Mouse (Mus musculus) right cerebral cortex, postnatal 10 days (tissue): ENCODE data around the gene Eef1akmt2.
A peak's percentile ranks its signal among the peaks of the same experiment; 100 is the strongest.

Source experiments
- DNase-seq, 2 experiments: peaks; one replicate each; pipeline ENCODE4 v3.0.0; 2021; ENCODE audit warnings: low spot score in 2 of 2

The Eef1akmt2 gene

GRCm38 (mm10) chr7:132811716-132812618 is 40.5 kb downstream of the Eef1akmt2 start:
- DNase-seq = no peak

GRCm38 (mm10) chr7:132810879-132811278 is 41.6 kb downstream of the Eef1akmt2 start:
- DNase-seq = peak; percentile 89 to 93

DNA sequence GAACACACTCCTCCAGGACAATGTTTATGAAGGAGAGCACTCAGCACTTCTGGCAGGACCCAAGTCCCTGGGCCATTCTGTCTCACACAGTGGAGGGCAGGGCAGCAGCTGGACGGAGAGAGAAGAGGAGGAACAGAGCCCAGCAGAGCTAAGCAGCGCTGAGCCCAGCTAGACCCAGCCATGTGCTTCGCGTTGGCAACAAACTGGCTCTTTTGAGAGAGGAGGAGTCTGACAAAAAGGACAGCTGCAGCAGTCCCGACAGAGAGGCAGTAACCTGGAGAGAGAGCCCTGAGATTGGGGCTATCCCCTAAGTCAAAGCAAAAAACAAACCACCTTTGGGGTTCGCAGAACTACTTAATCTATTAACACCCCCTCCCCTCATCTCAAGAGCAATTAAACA is 42.1 kb downstream of the Eef1akmt2 start:
- DNase-seq = peak; percentile 69 to 80

- no peak for DNase-seq
Measured at GRCm38 (mm10) chr7:132809721-132810120, 42.8 kb downstream of the Eef1akmt2 start.

GRCm38 (mm10) chr7:132808841-132809682 is 43.4 kb downstream of the Eef1akmt2 start:
- DNase-seq = peak; percentile 51 to 53

DNA sequence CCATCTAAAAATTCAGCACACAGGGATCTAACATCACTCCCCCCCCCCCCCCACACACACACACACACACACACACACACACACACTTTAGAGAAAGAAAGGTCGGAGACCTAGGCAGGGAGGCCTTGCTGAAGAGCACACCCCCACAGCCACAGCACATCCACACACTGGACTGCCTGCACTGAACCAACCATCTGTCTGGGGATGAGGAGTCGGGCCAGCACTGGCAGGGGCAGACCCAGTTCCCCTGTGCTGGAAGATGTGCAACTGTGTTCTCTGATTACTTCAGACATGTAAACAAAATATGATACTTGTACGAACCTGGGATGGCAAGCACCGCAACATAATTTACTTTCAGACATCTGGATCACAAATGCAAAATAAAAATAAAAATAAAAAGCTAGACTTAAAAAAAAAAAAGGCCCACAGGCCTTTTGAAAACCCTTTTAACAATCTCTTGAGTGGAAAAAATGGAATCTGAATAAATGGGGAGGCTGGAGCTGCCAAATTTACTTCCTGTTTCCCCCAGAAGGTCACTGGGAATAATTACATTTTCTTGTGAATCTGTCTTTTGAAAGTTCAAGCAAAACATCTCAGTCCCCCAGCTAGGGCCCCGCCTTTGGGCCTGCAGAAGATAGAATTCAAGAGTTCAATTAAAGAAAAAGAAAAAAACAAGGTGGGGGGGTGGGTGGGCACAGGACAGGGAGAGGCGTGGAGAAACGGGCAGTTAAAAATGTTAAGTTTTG is 44.2 kb downstream of the Eef1akmt2 start:
- peak in 1 of 2 experiments; percentile 36 for DNase-seq

DNA sequence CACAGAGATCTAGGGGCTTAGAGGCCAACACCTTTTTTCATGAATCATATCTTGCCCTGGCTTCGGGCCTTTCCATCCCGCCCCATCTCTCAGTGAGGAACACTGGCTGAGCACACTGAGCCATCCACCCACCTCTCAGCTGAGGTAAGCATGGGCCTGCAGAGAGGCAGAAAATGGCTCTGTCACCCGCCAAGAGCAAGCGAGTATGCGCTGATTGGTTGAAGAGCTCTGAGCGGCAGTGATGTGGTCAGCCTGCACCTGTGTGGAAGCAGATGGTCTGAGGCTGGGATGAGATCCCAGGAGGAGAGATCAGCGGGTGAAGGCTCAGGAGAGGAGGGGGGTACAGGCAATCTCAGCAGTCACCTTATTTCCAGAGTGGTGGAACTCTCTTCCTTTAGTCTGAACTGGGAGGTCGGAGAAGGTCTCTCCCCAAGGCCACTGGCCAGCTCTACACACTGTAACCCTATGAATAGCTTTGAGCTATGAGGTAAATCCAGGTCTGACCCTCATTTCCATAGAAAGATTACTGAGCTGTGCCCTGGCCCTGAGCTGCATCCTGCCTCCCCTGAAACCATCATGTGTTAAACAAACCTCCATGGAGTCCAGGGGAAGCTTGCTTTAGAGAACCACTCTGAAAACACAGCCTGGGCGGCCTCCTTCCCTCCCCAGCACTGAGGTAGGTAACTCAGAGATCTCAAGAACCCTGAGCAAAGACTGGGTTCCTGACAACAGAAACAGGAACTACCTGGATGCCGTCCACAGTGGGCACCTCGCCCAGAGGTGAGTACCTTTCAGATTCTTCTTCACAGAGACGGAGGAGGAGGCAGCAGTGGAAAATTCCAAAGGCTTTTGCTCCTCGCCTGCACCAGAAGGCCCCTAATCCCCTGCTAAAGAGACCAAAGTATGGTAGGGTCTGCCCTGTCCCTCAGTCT is 45.3 kb downstream of the Eef1akmt2 start:
- peak in 1 of 2 experiments; percentile 39 for DNase-seq

DNA sequence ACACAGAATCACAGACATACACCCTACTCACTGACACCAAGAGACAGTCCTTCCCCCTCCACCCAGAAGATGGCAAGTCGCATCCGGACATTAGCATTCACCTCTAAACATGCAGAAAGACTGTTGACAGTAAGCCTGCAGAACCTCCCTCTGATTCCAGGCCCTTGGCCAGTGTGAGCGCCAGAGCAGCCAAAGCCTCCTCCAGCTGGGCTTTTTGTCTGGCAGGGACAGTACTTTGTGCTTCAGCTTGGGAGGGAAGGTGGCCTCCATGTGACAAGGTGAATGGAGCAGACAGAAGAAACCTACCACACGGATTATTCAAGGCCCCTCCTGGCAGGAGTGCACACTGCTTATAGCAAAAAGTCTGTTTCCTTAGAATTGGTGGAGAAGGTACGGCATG is 46.2 kb downstream of the Eef1akmt2 start:
- DNase-seq = peak; percentile 51 to 61

GRCm38 (mm10) chr7:132804951-132805350 is 47.5 kb downstream of the Eef1akmt2 start:
- no peak for DNase-seq

GRCm38 (mm10) chr7:132804461-132804860 is 48.0 kb downstream of the Eef1akmt2 start:
- peak in 1 of 2 experiments; percentile 20 for DNase-seq

DNA sequence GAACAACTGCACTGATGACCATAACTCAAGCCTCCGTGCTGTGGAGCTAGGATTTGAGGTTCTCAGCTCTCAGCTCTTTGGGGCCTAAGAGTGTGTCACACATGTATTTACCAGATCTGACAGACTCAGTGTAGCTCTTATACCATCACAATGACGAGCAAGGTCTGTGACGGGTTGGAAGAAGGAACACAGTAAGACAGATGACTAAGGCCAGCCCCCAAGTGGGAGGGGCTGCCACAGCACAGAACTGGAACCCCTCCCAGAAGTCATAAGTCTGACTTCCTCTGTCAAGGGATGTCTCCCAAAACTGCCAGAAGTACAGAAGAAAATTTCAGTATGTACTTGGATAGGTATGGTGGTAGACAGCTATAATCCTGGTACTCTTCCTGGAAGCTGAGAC is 48.5 kb downstream of the Eef1akmt2 start:
- DNase-seq = peak in 1 of 2 experiments; percentile 18

GRCm38 (mm10) chr7:132803336-132803735 is 49.1 kb downstream of the Eef1akmt2 start:
- DNase-seq = no peak

GRCm38 (mm10) chr7:132802691-132803090 is 49.8 kb downstream of the Eef1akmt2 start:
- DNase-seq = peak in 1 of 2 experiments; percentile 16

GRCm38 (mm10) chr7:132802066-132802465 is 50.4 kb downstream of the Eef1akmt2 start:
- no peak for DNase-seq

- DNase-seq = peak in 1 of 2 experiments; percentile 9
Measured at GRCm38 (mm10) chr7:132801509-132801908, 51.0 kb downstream of the Eef1akmt2 start.

GRCm38 (mm10) chr7:132800868-132801267 is 51.6 kb downstream of the Eef1akmt2 start:
- DNase-seq = peak in 1 of 2 experiments; percentile 18

DNA sequence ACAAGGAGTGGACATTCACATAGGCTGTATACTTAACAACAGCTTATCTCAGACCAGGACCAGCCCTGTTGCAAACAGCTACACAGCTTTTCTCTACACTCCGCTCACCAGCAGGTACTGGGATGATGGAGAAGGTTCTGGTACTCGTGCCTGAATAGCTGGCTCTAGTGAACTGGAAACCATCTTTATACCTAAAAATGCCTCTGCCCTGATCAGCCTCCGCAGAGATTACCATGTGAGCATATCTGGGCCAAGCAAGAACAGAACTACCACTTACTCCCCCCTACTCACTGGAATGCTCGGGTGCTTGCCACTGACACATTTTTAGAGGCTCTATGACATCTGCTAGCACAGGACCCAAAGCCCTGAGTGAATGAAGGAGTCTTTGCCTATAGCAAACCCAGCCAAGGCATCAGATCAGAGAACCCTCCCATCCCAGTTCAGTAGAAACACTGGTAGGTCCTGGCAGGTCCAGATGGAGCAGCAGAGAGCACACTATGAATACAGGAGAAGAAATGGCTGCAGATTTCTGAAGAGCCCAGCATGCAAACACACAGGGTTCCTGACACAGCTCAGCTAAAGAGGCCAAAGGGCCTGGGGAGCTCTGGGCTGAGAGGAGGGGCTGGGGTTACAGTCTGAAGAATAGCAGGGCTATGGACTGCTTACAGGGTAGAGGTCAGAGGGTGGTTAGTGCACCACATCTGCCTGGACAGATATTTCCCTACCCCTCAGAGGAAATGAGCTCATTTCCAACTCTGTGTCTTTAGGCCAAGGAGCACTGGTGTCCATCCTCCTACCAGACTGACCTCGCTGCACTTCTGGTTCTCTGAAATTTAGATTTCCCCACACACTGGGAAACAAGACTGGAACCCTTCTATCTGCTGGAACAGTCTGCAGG is 53.1 kb downstream of the Eef1akmt2 start:
- DNase-seq = no peak

DNA sequence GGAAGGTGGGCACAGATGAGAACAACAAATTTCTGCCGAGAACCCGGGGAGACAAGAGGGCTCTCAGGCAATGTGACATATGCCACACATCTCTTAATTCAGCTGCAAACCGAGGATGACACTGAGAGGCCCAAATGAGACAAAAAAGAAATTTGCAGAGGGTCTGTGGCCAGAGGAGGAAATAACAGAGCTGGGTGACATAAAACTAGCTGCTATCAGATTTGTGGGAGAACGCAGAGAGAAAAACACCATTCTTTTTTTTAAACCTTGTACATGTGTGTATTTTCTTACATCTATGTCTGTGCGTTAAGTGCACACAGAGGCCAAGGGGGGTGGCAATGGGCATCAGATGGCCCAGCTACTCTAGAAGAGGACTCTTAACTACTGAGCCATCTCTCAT is 57.3 kb downstream of the Eef1akmt2 start:
- no peak for DNase-seq

DNA sequence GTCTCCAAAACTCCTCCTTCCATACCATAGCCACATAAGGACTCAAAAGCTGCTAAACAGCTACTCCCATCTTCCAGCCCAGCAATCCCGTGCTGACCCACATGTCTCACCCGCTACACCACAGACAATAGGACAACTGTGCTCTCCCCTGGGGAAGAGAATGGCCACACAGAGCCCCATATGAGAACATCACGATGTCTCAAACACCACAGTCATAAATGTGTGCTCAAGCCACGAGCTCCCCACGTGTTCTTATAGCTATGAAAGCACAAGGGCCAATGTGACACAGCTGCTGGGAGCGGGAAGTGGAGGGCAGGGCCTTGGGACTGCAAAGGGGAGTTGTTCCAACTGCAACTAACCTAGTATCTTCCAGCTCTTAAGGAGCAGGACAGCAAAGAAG is 59.0 kb downstream of the Eef1akmt2 start:
- DNase-seq = no peak
